Mouse (Mus musculus): ENCODE measurements at regions not wholly inside any gene's neighbourhood (a gene's known extent, or its start where the extent isn't known, plus 50 kb on each side); places are given as distances from the start of the nearest gene placed in this dataset.

DNA sequence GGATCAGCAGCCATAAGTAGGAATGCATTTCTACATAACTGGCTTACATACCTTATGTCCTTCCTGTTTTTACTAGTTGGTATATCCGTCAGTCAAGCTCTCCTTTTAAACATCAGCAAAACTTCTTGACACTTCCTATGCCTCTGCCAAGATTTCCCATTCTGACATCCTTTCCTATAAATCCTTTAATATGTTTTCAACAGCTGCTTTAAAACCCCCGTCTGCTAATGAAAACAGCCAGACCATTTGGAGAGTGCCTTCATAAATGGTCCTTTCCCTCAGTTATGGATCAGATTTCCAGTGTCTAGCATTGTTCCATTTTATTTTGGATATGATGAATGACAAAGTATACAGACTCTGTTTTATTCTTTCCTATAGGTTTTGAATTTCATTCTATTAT lies 270.7 kb upstream of the Rgmb start:
- DNase-seq (ENCODE audit: low read depth, low spot score): no peak

DNA sequence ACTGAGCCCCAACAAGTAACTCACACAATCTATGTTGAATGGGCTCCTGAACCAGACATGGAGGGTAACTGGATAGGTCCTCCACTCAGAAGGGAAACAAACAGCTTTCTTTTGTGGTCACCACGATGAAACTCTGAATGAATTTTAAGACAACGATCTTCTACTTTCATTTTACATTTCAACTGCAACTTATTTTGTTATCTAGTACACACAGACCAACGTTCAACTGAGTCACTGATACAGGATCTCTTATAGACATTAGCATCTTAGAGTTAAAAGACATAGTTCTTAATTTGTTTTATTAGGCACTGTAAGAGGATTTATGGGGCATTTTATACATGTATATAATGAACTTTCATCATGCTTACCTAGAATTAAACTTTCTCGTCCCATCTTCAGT lies 262.1 kb upstream of the Rgmb start:
- DNase-seq (ENCODE audit: low read depth, low spot score): no peak

DNA sequence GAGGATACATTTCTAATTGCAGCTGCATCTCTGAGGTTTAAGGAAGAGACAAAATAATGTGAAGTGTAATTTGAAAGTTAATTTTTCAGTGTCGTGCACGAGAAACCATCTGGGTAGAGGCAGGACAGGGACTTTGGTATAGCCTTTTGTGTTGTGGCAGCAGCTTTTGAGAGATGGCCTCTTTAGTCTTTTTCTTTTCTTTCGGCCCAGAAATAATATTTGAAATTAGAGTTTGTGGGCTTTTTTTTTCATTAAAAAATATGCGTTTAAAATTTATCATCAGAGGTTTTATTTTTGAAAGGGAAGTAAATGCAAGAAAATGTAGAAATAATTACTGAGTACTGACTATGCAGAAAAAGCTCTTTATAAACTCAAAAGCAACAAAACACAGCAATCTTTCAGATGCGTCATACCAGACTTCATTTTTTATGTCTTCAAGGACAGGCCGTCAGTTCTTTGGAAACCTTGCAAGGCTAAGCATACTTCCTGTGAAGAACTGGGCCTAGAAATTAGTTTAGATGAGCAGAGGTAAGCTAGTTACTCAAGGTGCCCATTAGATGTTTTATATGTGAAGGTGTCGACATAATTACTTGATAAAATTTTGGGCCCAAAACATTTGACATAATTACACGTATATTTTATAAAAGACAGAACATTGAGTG lies 258.9 kb upstream of the Rgmb start:
- DNase-seq (ENCODE audit: low read depth, low spot score): no peak

DNA sequence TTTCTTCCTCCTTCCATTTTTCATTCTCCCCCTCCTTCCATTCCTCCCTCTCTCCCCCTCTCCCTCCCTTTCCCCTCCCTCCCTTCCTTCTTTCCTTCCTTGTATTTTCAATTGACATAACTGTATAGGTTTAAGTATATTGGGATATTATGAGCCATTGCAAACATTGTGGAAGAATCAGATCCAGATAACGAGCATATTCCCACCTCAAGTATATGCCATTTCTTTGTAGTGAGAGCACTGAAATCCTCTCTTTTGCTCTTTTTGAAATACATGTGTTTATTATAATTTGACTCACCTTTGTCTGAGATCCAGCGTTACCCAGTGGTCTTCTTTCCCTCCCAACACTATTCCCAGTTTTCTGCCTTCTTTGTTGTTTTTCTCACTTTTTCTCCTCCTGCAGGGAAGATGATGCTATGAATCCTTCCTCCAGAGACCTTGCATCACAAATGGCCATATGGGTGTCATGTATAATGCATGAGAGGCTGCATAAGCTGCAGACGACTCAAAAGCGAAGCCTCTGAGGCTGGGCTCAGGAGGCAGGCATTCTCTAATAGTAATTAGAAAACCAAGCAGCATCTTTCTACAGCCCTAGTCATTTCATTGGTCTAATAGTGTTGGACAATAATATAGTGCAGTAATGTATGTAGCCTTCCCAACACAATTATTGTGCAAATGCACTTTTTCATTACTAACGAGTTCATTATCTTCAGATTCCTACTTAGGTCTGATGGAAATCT lies 258.2 kb upstream of the Rgmb start:
- no peak for DNase-seq (ENCODE audit: low read depth, low spot score)

DNA sequence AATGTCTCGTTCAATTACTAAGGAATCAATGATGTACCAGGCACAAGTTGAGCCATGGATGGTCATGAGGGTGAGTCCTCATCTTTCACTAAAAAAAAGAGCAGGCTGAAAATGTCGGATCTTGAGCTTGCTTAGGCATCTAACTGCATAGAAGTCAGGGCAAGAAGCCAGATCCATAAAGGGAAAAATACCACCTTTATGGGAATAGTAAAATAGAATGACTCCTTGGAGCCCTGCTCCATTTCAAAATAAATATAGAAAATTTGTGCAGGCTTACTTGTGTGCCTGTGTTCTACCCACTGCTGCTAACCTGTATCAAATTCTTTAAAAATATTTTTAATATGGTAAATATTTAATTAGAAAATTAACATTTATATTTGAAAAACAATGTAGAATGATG lies 256.2 kb upstream of the Rgmb start:
- no peak for DNase-seq (ENCODE audit: low read depth, low spot score)

DNA sequence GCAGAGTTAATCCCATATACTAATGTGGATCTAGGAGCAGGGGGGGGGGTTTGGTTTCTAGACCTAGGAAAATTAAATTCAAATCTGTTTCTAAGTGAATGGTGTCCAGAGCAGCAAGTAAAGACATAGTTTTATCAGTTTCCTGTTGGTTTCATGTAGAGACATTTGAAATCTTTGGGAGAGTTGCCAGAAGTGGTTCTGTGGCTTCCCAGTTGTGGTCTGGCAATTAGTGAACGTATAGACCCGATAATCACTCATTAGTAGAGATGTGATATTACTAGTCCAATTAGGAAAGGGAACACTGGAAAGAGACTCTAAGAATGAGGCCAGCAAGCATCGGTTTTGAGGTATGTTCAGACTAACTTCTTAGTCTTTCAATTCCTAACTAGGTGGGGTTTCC lies 252.0 kb upstream of the Rgmb start:
- DNase-seq (ENCODE audit: low read depth, low spot score): no peak

DNA sequence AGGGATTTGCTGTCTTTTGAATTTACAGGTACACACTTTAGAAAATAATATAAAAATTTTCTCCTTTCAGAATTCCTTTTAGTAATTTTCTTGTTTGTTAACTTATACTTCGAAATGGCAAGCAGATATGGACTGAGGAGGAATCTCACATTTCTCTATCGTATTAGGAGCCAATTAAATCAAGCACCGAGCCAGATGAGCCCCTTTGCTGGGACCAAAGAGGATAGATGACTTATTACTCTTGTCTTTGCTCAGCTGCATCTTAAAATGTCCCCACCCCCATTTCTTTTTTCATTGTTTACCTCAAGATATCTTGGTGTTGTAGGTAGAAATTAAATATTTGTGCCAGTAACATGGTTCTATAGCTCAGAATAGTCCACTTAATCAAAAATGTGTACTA lies 247.7 kb upstream of the Rgmb start:
- DNase-seq (ENCODE audit: low read depth, low spot score): no peak

DNA sequence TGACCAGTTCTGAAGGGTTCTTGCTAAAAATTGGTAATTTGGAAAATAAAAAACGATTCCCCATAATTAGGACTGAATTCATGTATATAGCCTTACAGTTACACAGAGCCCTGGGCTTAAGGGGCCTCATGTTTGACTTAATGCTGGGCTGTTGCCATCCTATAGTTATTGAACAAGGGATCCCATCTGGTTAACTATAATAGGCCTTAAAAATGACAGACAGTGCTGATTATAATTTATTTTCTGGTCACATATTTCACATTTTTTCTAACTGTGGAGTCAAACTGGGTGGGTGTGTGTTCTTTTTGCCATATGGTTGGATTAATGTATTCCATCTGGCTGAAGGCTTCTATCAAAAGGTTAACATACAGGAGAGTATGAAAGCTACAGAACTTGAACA lies 238.5 kb upstream of the Rgmb start:
- no peak for DNase-seq (ENCODE audit: low read depth, low spot score)

DNA sequence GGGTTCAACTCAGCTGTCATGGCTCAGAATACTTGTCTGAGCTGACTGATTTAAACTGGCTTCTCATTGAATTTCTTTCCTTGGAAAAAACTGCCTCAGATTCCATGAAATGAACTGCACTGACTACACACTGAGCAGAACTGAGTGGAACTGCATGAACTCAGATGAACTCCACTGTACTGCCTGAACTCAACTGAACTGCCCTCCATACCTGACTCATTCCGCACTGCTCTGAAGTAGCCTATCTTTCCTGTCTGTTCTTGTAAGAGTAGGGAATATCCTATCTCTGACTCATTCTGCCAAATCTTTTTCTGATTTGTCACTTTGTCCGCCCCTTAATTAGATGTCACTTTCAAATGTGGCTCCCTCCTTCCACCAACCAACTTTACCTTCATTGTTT lies 237.0 kb upstream of the Rgmb start:
- DNase-seq (ENCODE audit: low read depth, low spot score): no peak

DNA sequence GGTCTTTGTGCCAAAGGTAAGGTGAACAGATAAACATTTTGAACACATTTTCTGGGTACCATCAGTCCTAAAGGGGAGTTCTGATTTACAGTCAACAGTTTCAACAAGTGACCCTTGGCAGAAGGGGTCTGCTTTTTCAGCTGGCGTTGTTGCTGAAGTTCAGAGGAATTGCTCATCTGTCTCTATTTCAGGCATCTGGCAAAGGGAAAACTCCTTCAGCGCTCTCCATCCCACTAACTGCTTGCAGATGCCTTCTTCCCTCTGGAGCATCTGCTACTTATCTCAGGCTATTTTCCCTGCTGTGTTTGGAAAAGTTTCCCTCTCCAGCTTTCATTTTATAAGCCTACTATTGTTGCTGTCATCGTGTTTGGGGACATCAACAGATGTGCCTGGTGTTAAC lies 223.6 kb upstream of the Rgmb start:
- DNase-seq (ENCODE audit: low read depth, low spot score): no peak

DNA sequence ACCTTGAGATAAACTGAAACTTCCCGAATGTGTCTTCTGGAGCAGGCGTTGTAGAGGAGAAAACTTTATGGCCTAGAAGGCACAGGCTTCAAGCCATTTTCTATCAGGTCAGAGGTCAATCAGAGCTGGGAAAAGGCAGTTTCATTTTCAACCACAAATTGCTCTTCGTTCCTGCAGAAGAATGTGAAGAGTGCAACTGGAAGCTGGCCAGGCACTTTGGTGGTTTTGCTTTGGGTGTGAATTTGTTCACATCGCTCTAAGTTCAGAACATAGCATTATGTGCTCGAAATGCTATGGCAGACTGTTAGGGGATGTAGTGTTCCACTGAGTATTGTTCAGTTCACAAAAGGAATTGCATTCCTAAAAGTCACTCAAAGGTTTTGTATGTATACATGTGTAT lies 220.9 kb upstream of the Rgmb start:
- DNase-seq (ENCODE audit: low read depth, low spot score): no peak

DNA sequence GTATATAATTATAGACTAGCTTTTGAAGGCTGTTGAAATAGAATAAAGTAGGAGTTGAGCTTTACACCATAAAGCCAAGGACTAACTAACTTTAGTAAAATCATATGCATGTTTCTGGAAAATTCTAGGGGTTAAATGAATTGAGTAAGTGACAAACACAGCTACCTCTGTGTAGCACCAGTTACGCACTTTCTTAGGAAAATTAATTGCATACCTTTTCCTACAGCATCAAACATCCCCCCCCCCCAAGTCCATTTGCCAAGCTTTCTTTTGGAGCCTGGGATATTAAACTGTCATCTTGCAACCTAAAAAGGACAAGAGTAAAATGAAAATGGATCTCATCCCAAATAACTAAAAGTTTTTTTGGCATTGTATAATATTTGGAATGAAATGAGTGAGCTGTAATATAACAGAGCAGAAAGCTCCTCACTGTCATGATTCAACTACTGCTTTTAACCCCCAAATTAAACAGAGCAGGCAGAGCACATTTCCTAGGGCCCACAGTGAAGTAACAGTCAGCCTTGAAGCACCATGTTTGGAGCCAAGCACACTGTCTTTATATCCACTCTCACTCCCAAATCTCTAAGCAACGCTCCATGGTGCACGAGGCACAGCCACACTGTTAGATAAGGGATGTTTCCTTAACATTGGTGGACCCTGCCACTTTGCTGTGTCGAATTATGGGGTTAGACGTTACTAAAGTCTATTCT lies 210.9 kb upstream of the Rgmb start:
- DNase-seq (ENCODE audit: low read depth, low spot score): no peak

DNA sequence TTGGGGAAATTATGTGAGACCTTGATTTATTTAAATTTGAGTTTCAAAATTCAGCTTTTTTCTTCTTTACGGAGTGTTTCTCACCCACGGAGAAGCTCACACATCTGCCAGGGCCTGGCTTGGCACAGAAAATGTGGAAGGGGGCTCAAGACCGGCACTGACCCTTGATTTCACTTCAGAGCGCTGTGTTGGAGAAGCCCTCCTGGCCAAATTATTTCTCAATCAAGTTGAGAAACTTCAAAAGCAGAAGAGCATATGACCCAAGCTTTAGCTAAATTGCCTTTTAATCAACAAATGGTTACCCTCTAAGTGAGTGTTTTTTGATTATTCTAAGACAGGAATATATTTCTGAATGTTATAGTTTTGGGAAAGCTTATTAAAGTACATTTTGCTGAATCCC lies 197.2 kb upstream of the Rgmb start:
- no peak for DNase-seq (ENCODE audit: low read depth, low spot score)

DNA sequence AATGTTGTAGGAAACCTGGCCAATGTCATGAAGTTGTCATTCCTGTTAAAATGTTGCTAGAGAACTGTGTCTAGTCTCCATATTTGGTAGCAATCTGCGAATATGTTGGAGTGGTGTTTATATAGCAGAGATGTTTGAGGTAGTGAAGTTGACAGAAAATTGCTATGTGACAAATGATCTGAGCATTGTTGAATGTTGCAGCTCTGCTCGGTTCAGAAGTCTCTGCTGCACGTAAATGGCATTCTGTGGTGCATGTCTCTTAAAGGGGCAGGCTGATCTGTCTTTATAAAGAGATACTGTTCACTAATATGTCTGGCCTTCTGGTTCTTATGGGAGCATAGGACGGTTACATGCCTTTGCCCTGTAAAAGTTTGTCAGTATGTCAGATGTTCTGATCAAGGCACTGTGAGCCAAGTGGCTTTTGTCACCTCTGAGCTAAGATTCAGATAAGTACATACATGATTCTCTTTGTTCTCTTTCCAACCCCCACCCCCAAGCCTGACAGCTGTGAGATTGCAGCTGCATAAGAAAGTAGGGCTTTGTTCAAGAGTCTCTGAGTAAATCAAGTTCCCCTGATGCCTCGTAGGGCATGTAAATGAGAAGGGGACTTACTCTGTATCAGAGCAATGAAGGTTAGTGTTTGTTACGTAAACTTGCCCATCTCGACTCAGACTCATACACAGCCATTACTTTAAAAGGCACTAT lies 174.2 kb upstream of the Rgmb start:
- no peak for DNase-seq (ENCODE audit: low read depth, low spot score)

DNA sequence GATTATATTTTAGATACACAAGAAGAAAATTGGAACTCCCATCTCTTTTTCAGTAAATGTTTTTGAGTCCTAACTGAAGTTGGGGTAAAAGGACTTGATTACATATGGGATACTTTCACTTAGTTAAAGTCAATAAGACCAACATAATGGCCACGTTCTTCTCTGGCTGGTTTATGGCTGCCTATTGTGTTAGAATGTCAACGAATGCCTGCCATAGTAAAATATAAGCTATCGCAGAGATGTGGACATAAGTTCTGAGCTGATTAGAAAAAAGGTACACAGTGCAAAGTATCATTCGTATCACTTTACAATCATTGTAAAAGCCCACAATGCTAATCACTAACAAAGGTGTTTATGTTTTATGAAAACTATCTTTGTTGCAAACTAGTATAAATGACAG lies 173.2 kb upstream of the Rgmb start:
- DNase-seq (ENCODE audit: low read depth, low spot score): no peak

DNA sequence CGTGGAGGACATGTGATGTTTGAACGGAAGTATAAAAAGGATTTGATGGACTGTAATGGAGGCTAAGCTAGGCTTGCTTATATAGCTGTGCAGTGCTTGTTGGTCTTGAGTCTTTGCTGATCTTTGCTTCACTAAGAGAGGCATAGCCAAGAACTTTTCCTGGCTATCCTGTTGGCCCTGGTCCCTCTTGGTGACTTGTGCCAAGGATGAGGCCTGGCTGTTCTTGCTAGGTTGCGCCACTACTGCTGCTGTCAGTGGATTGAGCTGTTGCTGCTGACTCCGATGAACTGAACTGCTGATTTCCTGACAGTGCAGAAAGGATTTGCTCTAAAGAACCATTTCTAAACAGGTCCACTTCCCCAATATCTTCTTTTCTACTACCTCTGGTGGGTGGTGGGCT lies 167.9 kb upstream of the Rgmb start:
- DNase-seq (ENCODE audit: low read depth, low spot score): no peak

DNA sequence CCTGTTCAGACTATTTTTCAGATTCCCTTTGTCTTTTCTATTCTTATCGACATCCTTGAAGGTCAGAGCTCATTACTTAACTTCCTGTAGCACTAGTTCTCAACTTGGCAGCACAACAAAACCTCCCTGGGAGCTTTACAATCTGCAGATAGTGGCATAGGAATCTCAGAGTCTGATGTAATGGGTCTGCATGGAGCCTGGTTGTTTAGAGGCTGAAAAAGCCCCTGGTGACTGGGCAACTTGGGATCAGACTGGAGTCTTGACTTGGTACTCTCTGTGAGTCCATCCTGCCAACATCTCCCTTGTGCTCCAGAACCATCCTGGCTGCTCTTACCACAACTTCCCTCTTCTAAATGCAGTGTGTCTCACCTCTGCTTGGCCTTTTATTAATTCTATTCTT lies 166.4 kb upstream of the Rgmb start:
- DNase-seq (ENCODE audit: low read depth, low spot score): no peak

DNA sequence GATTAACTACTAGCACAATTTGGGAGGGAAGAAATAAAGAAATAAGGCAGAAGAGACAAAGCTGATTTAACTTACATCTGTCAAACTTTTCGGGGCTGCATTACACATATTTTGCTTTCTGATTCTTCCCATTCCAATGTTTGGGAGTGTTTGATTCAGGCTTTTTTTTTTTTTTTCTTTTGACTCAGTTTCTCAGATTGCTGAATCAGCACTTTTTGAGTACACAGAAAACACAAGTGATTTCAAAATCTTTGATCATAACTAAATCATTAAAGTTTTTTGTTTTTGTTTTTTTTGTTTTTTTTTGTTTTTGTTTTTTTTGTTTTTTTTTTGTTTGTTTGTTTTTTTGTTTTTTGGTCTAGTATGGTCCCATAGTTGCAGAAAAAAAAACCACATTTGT lies 164.7 kb upstream of the Rgmb start:
- no peak for DNase-seq (ENCODE audit: low read depth, low spot score)

DNA sequence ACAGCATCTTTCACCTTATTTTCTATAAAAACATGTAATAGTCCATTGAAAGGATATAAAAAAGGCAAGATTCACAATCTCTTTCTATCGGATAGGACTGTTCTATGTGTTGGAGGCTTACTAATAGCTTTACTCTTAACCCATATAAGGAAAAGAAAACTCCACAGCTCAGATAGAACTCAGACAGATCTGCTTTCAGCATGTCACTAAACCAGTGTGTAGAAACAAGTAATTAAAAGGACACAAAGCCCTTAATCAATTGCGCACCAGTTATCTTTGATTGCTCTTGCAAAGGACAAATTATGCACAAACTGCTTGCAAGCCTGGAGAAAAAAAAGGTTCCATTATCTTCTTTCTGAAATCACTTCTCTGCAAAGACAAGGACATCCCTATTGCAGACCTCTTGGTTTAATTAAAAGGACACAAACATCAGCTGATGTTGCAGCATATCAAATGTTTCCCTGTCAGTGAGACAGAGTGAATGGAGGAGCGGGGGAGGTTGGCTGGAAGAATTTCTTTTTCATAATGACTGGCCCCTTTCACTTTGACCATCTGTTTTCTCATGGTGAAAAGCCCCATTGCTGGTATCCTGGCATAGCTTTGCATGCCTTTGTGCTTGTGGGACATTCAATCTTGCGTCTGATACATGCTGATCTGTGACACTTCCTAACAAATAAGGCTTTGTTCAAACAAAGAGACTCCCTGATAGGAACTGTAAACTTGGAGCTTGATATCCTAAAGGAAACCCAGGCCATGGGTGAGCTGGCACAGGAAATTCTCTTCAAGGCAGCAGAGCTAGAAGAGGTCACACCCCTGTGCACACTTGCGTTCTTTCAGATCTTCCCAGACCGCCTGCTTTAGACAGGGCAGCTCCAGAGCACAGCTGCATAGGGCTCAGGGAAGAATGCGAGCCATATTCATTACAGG lies 162.8 kb upstream of the Rgmb start:
- DNase-seq (ENCODE audit: low read depth, low spot score): no peak

DNA sequence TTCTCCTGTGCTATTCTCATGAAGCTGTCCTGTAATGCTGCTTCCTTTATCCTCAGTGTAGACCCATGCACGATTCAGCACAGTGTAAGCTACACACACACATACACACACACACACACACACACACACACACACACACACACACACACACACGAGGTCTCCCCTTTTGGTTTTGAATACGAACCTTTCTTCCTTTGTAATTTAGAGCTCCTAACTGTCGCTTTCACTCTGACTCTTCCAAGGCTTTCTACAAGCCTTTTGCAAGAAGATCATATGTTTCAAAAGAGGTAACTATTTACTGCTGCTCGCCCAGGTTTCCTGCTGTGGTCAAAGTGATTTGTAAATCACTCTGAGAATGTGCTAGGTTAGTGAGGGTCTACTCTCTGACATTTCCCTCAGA lies 161.1 kb upstream of the Rgmb start:
- no peak for DNase-seq (ENCODE audit: low read depth, low spot score)

DNA sequence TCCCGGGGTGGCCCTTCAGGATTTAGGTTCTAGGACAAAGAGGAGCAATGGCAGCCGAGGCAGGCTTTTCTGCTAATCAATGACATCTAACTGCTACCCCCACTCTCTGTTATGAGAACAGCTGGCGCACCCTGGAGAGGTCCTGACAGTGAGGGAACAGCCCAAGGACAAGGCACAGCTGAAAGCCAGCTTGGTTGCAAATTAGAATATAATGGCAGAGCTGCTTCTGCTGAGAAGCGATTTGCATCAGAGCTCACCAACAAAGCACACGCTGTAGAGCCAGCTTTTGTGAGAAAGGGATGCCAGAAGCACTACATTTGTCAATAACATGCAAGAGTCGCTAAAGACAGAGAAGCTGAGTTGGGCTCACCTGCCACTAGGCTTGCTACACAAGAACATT lies 159.5 kb upstream of the Rgmb start:
- DNase-seq (ENCODE audit: low read depth, low spot score): no peak
